Mouse (Mus musculus): Measurements from ENCODE around the gene Fbxo44. TPM values are rescaled to one million over a fixed set of nuclear protein-coding genes. Genes with fewer than 3 reads are reported as not detected.

The Fbxo44 gene
- 23.3 TPM for polyA plus RNA-seq (2014; fragmentation: Illumina TruSeq; extraction: RNeasy Lipid Tissue Mini Kit (QIAGEN cat#74804); ENCODE audit: low read depth, low replicate concordance)

GRCm38 (mm10) chr4:148160436-148161390 is at the start of gene Fbxo44, which contains the start of gene Fbxo2:
Gene Fbxo44 (minus strand): TSS chr4:148160482.
Gene Fbxo2 (plus strand): TSS chr4:148160621.

GRCm38 (mm10) chr4:148151267-148152168 is 8.8 kb downstream of the Fbxo44 start, which contains the start of gene Fbxo6:
Gene Fbxo6 (minus strand): TSS chr4:148152140.

GRCm38 (mm10) chr4:148130561-148131413 is 29.5 kb downstream of the Fbxo44 start, which contains the start of gene Draxin:
Gene Draxin (minus strand): TSS chr4:148130698.

GRCm38 (mm10) chr4:148130133-148130532 is 30.1 kb downstream of the Fbxo44 start, which contains the start of gene Mad2l2:
Gene Mad2l2 (plus strand): TSS chr4:148130384.

Other genes with a start within 250 kb of the Fbxo44 start
- gene Plod1, start 223.7 kb downstream of the Fbxo44 start, polyA plus RNA-seq (2014; fragmentation: Illumina TruSeq; extraction: RNeasy Lipid Tissue Mini Kit (QIAGEN cat#74804); ENCODE audit: low read depth, low replicate concordance) = 69.2 TPM
- 28.8 TPM for gene 2510039O18Rik, start 219.6 kb downstream of the Fbxo44 start, polyA plus RNA-seq (2014; fragmentation: Illumina TruSeq; extraction: RNeasy Lipid Tissue Mini Kit (QIAGEN cat#74804); ENCODE audit: low read depth, low replicate concordance)
- 436 TPM for gene Nppb, start 174.7 kb downstream of the Fbxo44 start, polyA plus RNA-seq (2014; fragmentation: Illumina TruSeq; extraction: RNeasy Lipid Tissue Mini Kit (QIAGEN cat#74804); ENCODE audit: low read depth, low replicate concordance)
- gene Nppa, start 159.8 kb downstream of the Fbxo44 start, polyA plus RNA-seq (2014; fragmentation: Illumina TruSeq; extraction: RNeasy Lipid Tissue Mini Kit (QIAGEN cat#74804); ENCODE audit: low read depth, low replicate concordance) = 5,863 TPM
- gene Clcn6, start 121.7 kb downstream of the Fbxo44 start, polyA plus RNA-seq (2014; fragmentation: Illumina TruSeq; extraction: RNeasy Lipid Tissue Mini Kit (QIAGEN cat#74804); ENCODE audit: low read depth, low replicate concordance) = 7.5 TPM
- gene Mthfr, start 121.4 kb downstream of the Fbxo44 start, polyA plus RNA-seq (2014; fragmentation: Illumina TruSeq; extraction: RNeasy Lipid Tissue Mini Kit (QIAGEN cat#74804); ENCODE audit: low read depth, low replicate concordance) = 16.4 TPM
- gene Agtrap, start 72.5 kb downstream of the Fbxo44 start, polyA plus RNA-seq (2014; fragmentation: Illumina TruSeq; extraction: RNeasy Lipid Tissue Mini Kit (QIAGEN cat#74804); ENCODE audit: low read depth, low replicate concordance) = 24.6 TPM
- 14.4 TPM for gene Mad2l2, start 30.1 kb downstream of the Fbxo44 start, polyA plus RNA-seq (2014; fragmentation: Illumina TruSeq; extraction: RNeasy Lipid Tissue Mini Kit (QIAGEN cat#74804); ENCODE audit: low read depth, low replicate concordance)
- not detected for gene Draxin, start 29.8 kb downstream of the Fbxo44 start, polyA plus RNA-seq (2014; fragmentation: Illumina TruSeq; extraction: RNeasy Lipid Tissue Mini Kit (QIAGEN cat#74804); ENCODE audit: low read depth, low replicate concordance)
- 43.9 TPM for gene Fbxo6, start 8.3 kb downstream of the Fbxo44 start, polyA plus RNA-seq (2014; fragmentation: Illumina TruSeq; extraction: RNeasy Lipid Tissue Mini Kit (QIAGEN cat#74804); ENCODE audit: low read depth, low replicate concordance)
- not detected for gene Fbxo2, start 139 bp upstream of the Fbxo44 start, polyA plus RNA-seq (2014; fragmentation: Illumina TruSeq; extraction: RNeasy Lipid Tissue Mini Kit (QIAGEN cat#74804); ENCODE audit: low read depth, low replicate concordance)
- not detected for gene Disp3, start 127.5 kb upstream of the Fbxo44 start, polyA plus RNA-seq (2014; fragmentation: Illumina TruSeq; extraction: RNeasy Lipid Tissue Mini Kit (QIAGEN cat#74804); ENCODE audit: low read depth, low replicate concordance)